Mouse (Mus musculus): ENCODE data around the gene Bach2.
A peak's percentile ranks its signal among the peaks of the same experiment; 100 is the strongest.

Gene Bach2

DNA sequence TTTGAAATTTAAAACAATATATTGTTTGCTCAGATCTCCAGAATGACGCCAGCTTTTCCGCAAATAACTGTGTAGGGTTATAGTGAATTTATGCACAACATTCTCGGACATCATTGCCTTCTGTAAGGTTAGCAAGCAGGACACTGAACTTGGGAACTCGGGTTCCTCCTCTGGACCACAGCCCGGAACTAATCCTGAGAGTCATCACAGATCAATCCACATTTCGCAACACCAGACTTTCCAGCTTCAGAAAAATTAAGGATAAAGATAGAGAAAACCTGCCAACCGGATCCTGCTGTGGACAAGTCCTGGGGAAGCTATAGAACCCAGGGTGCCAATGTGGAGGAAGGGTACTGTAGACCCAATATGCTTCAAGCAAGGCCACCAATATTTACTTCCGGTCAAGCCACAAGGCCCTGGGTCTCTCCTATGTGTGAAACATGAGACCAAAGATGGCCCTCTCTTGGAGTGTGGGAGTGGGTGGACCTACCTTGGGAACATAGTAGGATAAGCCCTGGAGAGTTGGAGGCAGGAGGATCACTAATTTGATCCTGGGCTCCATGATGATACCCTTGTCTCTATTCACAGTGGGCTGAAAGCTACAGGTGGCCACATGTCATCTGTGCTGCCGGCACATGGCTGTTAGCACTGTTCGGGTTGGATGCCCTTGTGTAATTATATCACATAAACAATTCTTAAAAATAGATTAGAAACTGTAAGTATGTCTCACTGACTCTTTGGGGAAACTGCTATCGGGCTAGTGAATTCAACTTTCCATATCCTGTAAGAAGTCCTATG, 7.1 kb upstream of the Bach2 start:
- H3K36me3 ChIP-seq (ENCODE audit: insufficient read depth, low read length) = no peaks in the 10 kb centered on the region
- TF ChIP-seq POU5F1 (IDR thresholded peaks at IDR 0.05; ENCODE audit: borderline replicate concordance, low read length) (no peak), NANOG (IDR thresholded peaks at IDR 0.05; ENCODE audit: borderline replicate concordance, low read length) (no peak), CTCF (conservative IDR thresholded peaks at IDR 0.05; ENCODE audit: low read length) (no peak)
- peaks cover 18% of the 10 kb centered on the region for H3K4me1 ChIP-seq (replicated peaks; ENCODE audit: low read depth, low read length)
- H3K4me3 ChIP-seq (replicated peaks; ENCODE audit: low read length) = no peak overlapping the region
- H3K27me3 ChIP-seq (ENCODE audit: insufficient read depth, low read length) = peaks cover 53% of the 10 kb centered on the region
- no peaks in the 10 kb centered on the region for H3K9me3 ChIP-seq (ENCODE audit: low read length)

DNA sequence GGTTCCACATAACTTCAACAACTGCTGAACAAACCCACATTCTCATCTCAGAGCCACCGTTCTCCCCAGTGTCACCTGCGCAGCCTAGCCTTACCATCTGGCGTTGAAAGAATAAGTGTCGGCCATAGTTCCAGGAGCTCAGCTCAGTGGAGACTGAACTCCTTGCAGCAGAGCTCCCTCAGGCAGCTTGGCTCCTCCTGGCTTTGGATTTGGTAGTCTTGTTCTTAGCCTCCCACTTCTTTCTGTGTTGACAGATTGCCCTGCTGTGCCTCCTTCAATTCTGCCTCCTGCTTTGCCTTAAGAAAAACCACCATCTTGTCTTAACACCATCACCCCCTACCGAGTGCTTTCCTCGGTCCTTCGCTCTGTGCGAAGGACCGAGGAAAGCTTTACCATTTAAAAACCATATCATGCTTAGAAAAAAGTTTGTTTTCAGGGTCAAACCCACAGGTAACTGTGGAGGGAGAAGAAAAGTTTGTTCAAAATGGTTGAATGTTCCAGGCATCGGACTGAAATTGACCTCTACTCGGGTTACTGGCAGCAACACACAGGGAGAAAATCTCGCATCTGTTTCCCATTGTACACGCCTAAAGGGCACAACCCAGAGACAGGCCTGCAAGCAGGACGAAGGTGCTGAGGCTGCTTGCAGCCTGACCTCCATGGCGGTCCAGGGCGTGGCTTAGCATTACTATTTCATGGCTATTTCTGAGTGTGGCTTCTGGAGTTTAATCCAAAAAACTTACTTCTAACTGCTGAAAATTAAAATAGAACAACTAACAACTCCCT, 2.5 kb upstream of the Bach2 start:
- no peak for TF ChIP-seq NANOG (IDR thresholded peaks at IDR 0.05; ENCODE audit: borderline replicate concordance, low read length)
- no peak for TF ChIP-seq CTCF (conservative IDR thresholded peaks at IDR 0.05; ENCODE audit: low read length)
- no peak for TF ChIP-seq POU5F1 (IDR thresholded peaks at IDR 0.05; ENCODE audit: borderline replicate concordance, low read length)
- H3K27me3 ChIP-seq (ENCODE audit: insufficient read depth, low read length) = peaks cover 80% of the 10 kb centered on the region
- no peaks in the 10 kb centered on the region for H3K36me3 ChIP-seq (ENCODE audit: insufficient read depth, low read length)
- H3K4me3 ChIP-seq (replicated peaks; ENCODE audit: low read length) = no peak overlapping the region
- no peaks in the 10 kb centered on the region for H3K9me3 ChIP-seq (ENCODE audit: low read length)
- H3K4me1 ChIP-seq (replicated peaks; ENCODE audit: low read depth, low read length) = peaks cover 26% of the 10 kb centered on the region

- no peaks in the 10 kb centered on the region for H3K36me3 ChIP-seq (ENCODE audit: insufficient read depth, low read length)
- H3K4me3 ChIP-seq (replicated peaks; ENCODE audit: low read length) = peak overlapping the region; percentile 89
- no peaks in the 10 kb centered on the region for H3K9me3 ChIP-seq (ENCODE audit: low read length)
- TF ChIP-seq CTCF (conservative IDR thresholded peaks at IDR 0.05; ENCODE audit: low read length) = no peak
- no peak for TF ChIP-seq POU5F1 (IDR thresholded peaks at IDR 0.05; ENCODE audit: borderline replicate concordance, low read length)
- no peak for TF ChIP-seq NANOG (IDR thresholded peaks at IDR 0.05; ENCODE audit: borderline replicate concordance, low read length)
- peaks cover 72% of the 10 kb centered on the region for H3K27me3 ChIP-seq (ENCODE audit: insufficient read depth, low read length)
- peaks cover 33% of the 10 kb centered on the region for H3K4me1 ChIP-seq (replicated peaks; ENCODE audit: low read depth, low read length)
Observed at GRCm38 (mm10) chr4:32238921-32239748, 531 bp downstream of the Bach2 start.

- TF ChIP-seq NANOG (IDR thresholded peaks at IDR 0.05; ENCODE audit: borderline replicate concordance, low read length) (no peak), POU5F1 (IDR thresholded peaks at IDR 0.05; ENCODE audit: borderline replicate concordance, low read length) (no peak), CTCF (conservative IDR thresholded peaks at IDR 0.05; ENCODE audit: low read length) (no peak)
- peaks cover 70% of the 10 kb centered on the region for H3K27me3 ChIP-seq (ENCODE audit: insufficient read depth, low read length)
- peaks cover 33% of the 10 kb centered on the region for H3K4me1 ChIP-seq (replicated peaks; ENCODE audit: low read depth, low read length)
- no peaks in the 10 kb centered on the region for H3K9me3 ChIP-seq (ENCODE audit: low read length)
- no peaks in the 10 kb centered on the region for H3K36me3 ChIP-seq (ENCODE audit: insufficient read depth, low read length)
- peak overlapping the region; percentile 89 for H3K4me3 ChIP-seq (replicated peaks; ENCODE audit: low read length)
Observed at GRCm38 (mm10) chr4:32239749-32240131, 1.1 kb downstream of the Bach2 start.

DNA sequence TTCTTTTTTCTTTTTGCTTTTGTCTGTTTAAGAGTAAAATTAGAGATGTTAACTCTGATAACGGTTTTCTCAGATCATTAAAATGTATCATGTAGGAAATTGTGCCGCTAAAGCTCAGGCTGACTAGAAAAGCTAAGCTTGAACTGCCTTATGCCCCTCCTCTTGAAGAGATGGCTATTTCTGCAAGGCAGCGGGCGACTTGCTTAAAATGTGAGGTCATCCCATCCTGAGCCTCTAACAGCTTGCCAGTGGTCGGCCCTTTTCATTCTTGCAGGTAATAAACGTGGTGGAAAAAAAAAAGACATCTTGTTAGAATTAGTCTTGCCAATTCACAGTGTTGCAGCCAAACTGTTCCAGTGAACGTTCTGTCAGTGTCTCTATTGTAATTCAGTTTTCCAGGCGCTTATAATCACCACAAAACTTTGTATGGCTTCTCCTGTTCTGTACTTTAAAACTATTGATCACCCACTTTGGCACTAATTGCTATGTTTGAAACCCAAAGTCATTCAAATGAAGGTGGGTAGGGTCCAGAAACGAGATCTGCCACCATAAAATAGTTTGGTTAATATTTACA, 1.9 kb downstream of the Bach2 start:
- H3K4me1 ChIP-seq (replicated peaks; ENCODE audit: low read depth, low read length) = peaks cover 33% of the 10 kb centered on the region
- peaks cover 62% of the 10 kb centered on the region for H3K27me3 ChIP-seq (ENCODE audit: insufficient read depth, low read length)
- H3K9me3 ChIP-seq (ENCODE audit: low read length) = no peaks in the 10 kb centered on the region
- no peaks in the 10 kb centered on the region for H3K36me3 ChIP-seq (ENCODE audit: insufficient read depth, low read length)
- no peak for TF ChIP-seq POU5F1 (IDR thresholded peaks at IDR 0.05; ENCODE audit: borderline replicate concordance, low read length)
- peak; percentile 63; the same call in 1 of the 2 replicates for TF ChIP-seq NANOG (IDR thresholded peaks at IDR 0.05; ENCODE audit: borderline replicate concordance, low read length)
- H3K4me3 ChIP-seq (replicated peaks; ENCODE audit: low read length) = peak overlapping the region; percentile 89

- peak; percentile 67; the same call in 1 of the 2 replicates for TF ChIP-seq NANOG (IDR thresholded peaks at IDR 0.05; ENCODE audit: borderline replicate concordance, low read length)
- TF ChIP-seq POU5F1 (IDR thresholded peaks at IDR 0.05; ENCODE audit: borderline replicate concordance, low read length) = no peak
- H3K4me1 ChIP-seq (replicated peaks; ENCODE audit: low read depth, low read length) = peaks cover 29% of the 10 kb centered on the region
- H3K36me3 ChIP-seq (ENCODE audit: insufficient read depth, low read length) = no peaks in the 10 kb centered on the region
- no peaks in the 10 kb centered on the region for H3K9me3 ChIP-seq (ENCODE audit: low read length)
- H3K27me3 ChIP-seq (ENCODE audit: insufficient read depth, low read length) = peaks cover 53% of the 10 kb centered on the region
- no peak overlapping the region for H3K4me3 ChIP-seq (replicated peaks; ENCODE audit: low read length)
Observed at GRCm38 (mm10) chr4:32241351-32241980, 2.9 kb downstream of the Bach2 start.

DNA sequence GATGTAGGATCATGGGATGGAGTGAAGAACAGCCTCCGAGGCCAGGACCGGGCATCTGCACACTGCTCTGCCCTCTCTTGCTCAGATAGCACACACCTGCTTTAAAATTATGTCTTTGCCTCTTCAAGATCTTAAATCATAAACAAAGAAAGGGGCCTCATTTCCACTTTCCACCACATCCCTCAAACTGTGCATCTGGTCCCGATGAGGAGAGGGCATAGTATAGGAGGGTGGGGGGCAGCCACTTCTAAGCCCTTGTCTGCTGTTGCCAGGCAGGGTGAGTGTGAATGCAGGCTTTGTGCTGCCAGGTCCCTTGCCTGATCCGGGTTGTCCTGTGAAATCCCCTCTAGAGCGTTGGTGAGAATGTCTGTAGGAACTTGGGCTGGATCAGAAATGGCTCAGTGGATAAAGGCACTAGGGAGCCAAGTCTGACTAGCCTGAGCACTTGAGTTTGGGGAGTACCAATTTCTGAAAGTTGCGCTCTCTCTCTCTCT, 3.6 kb downstream of the Bach2 start:
- H3K27me3 ChIP-seq (ENCODE audit: insufficient read depth, low read length) = peaks cover 47% of the 10 kb centered on the region
- H3K36me3 ChIP-seq (ENCODE audit: insufficient read depth, low read length) = no peaks in the 10 kb centered on the region
- H3K9me3 ChIP-seq (ENCODE audit: low read length) = no peaks in the 10 kb centered on the region
- H3K4me1 ChIP-seq (replicated peaks; ENCODE audit: low read depth, low read length) = peaks cover 29% of the 10 kb centered on the region
- no peak overlapping the region for H3K4me3 ChIP-seq (replicated peaks; ENCODE audit: low read length)
- TF ChIP-seq CTCF (conservative IDR thresholded peaks at IDR 0.05; ENCODE audit: low read length) (no peak), NANOG (IDR thresholded peaks at IDR 0.05; ENCODE audit: borderline replicate concordance, low read length) (no peak), POU5F1 (IDR thresholded peaks at IDR 0.05; ENCODE audit: borderline replicate concordance, low read length) (no peak)

Data from E14TG2a.4 (cell line).